Mouse (Mus musculus) forebrain, embryonic 11.5 days (tissue): ENCODE measurements at regions not wholly inside any gene's neighbourhood (a gene's known extent, or its start where the extent isn't known, plus 50 kb on each side); places are given as distances from the start of the nearest gene placed in this dataset.

Experiments
- ATAC-seq: fragments of 200-750 bp; cut with Nextera tagmentation; replicated peaks from 2 replicates; pipeline ENCODE4 v1.8.0; 2017; ENCODE audit warnings: moderate TSS enrichment; ENCODE audit not compliant: low FRiP score
- DNase-seq: peaks from one replicate; pipeline ENCODE4 v3.0.0-alpha.2; 2017; ENCODE audit warnings: low spot score
- H3K27ac ChIP-seq: fragments of 300-500 bp; sonication (generic); 2 replicates; pipeline ENCODE4 v1.5.1; 2014; ENCODE audit warnings: low read depth, low read length
- H3K27me3 ChIP-seq: fragments of 300-500 bp; sonication (generic); 2 replicates; pipeline ENCODE4 v1.6.1; 2014; ENCODE audit warnings: mild to moderate bottlenecking, low read length, mixed read lengths; ENCODE audit not compliant: control insufficient read depth, insufficient read depth
- H3K36me3 ChIP-seq: fragments of 300-500 bp; sonication (generic); 2 replicates; pipeline ENCODE4 v1.6.1; 2014; ENCODE audit warnings: mild to moderate bottlenecking, low read length, moderate library complexity, mixed read lengths; ENCODE audit not compliant: control insufficient read depth, insufficient read depth
- H3K4me1 ChIP-seq: fragments of 300-500 bp; sonication (generic); replicated peaks from 2 replicates; pipeline ENCODE4 v1.6.1; 2014; ENCODE audit warnings: low read length, mixed read lengths; ENCODE audit not compliant: control insufficient read depth, insufficient read depth
- H3K4me2 ChIP-seq: fragments of 300-500 bp; sonication (generic); 2 replicates; pipeline ENCODE4 v1.6.1; 2014; ENCODE audit warnings: low read depth, mild to moderate bottlenecking, low read length, moderate library complexity, mixed read lengths; ENCODE audit not compliant: severe bottlenecking
- H3K4me3 ChIP-seq: fragments of 300-500 bp; sonication (generic); 2 replicates; pipeline ENCODE4 v1.5.1; 2014; ENCODE audit warnings: low read depth, low read length
- H3K9ac ChIP-seq: fragments of 300-500 bp; sonication (generic); 2 replicates; pipeline ENCODE4 v1.6.1; 2014; ENCODE audit warnings: low read length
- H3K9me3 ChIP-seq: fragments of 300-500 bp; sonication (generic); 2 replicates; pipeline ENCODE4 v1.6.1; 2016; ENCODE audit warnings: low read length, mixed read lengths; ENCODE audit not compliant: control insufficient read depth
- WGBS: fragments of 180-500 bp; shearing (Covaris S2); extraction: QIAGEN DNeasy Blood & Tissue Kit; methylation state at CpG from one replicate; pipeline ENCODE4 v1.1.7; 2014; 5-methylcytosine and 5-hydroxymethylcytosine counted together

DNA sequence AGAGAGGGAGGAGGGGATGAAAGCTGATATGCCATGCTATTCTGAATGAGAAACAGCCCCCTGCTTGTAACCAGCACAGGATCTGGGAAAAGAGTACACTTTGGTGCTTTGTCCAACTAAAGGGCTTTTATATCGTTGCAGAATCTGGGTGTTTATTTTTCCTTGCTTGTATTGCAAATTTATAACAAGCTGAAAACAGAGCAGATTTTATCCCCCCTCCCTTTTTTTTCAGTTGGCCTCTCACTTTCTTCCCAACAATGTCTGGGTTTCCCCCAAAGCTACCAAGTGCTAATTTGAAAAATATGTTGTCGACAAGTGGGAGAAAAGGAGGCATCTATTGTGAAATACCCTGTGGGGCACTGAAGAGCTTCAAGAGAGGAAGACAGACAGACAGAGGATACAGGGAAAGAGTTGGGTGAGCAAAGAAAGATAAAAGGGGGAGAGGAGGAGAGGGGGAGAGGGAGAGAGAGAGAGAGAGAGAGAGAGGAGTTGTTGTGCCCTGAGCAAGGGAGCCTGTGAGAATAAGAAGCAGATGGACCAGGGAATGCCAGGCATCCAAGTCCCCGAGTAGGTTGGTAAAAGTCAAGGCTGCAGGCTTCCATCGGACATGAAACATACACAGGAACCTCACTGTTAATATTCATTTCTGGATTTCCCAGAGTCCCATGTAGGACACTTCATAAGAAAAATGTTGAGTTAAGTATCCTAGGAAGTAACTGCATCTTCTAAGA lies 269.5 kb downstream of the Tmem38b start:
- 63% methylated on average over 4 of the region's 4 CpGs for WGBS
- ATAC-seq (no peak), DNase-seq (no peak)
- Histone ChIP-seq H3K4me2 (no peak overlapping the region), H3K4me1 (no peaks in the 10 kb centered on the region), H3K27ac (no peak overlapping the region), H3K9me3 (no peaks in the 10 kb centered on the region), H3K9ac (no peak overlapping the region), H3K4me3 (no peak overlapping the region), H3K36me3 (no peaks in the 10 kb centered on the region), H3K27me3 (no peaks in the 10 kb centered on the region)

DNA sequence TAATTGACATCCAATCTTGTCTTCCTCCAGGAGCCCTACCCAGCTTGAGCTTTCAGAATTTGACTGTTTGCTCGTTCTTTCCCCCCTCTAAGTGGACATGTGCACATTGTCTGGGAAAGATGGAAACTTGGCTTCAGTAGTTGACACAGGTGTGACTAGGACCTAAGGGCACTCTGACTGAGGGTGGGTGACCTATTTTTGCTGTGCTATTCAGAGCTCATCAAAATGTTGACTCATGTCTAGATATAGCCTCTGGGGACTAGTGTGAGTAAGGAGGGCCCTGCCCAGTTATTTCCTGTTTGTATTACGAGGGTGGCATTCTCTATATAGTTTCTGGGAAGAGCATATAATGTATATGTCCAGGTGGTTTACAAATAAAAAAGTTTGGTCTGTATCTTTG lies 271.7 kb downstream of the Tmem38b start:
- Histone ChIP-seq H3K4me1 (no peaks in the 10 kb centered on the region), H3K27me3 (no peaks in the 10 kb centered on the region), H3K9me3 (no peaks in the 10 kb centered on the region), H3K9ac (no peak overlapping the region), H3K27ac (no peak overlapping the region), H3K36me3 (no peaks in the 10 kb centered on the region), H3K4me2 (no peak overlapping the region), H3K4me3 (no peak overlapping the region)
- ATAC-seq (no peak), DNase-seq (no peak)
- 86% methylated on average over 2 of the region's 2 CpGs for whole genome bisulfite sequencing

DNA sequence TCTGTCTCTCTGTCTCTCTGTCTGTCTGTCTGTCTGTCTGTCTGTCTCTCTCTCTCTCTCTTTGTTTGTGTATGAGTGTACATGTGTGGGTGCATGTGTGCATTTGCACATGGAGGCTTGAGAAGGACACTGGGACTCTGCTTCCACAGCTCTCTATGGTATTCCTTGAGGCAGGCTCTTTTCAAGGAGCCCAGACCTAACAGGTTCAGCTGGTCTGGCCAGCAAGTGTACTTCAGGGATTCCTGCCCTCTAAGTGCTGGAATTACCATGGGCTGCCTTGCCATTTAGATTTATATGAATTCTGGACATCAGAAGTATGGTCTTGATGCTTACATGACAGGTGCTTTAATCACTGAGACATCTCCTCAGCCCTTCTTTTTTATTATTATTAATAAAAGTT lies 274.4 kb downstream of the Tmem38b start:
- H3K9me3 ChIP-seq, result no peaks in the 10 kb centered on the region
- H3K4me1 ChIP-seq, result no peaks in the 10 kb centered on the region
- no peaks in the 10 kb centered on the region for H3K27me3 ChIP-seq
- DNase-seq, result no peak
- no peak overlapping the region for H3K27ac ChIP-seq
- no peak overlapping the region for H3K4me2 ChIP-seq
- H3K4me3 ChIP-seq, result no peak overlapping the region
- no peak overlapping the region for H3K9ac ChIP-seq
- no peaks in the 10 kb centered on the region for H3K36me3 ChIP-seq
- no peak for ATAC-seq

DNA sequence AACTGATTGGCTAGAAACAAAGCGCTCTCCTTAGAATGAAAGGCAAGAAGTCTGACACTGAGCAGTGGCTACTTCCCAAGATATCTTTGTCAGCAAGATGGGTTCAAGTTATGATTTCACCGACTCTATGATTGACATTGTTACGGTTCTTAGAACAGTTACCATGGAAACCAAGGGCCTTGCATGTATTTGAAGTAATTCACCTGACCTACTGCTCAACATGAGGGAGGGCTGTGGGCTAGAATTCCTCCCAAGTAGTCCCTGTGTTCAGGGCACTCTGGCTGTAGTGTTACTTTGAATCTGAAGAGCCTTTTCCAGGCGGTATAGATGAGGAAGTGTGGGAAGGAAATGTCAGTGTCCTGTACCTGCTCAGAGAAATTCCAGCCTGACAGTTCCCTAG lies 281.1 kb downstream of the Tmem38b start:
- Histone ChIP-seq H3K9ac (no peak overlapping the region), H3K4me1 (no peaks in the 10 kb centered on the region), H3K4me3 (no peak overlapping the region), H3K27me3 (no peaks in the 10 kb centered on the region), H3K27ac (no peak overlapping the region), H3K4me2 (no peak overlapping the region), H3K36me3 (no peaks in the 10 kb centered on the region), H3K9me3 (no peaks in the 10 kb centered on the region)
- WGBS, result 88% methylated on average over 4 of the region's 4 CpGs
- ATAC-seq, result no peak
- no peak for DNase-seq

DNA sequence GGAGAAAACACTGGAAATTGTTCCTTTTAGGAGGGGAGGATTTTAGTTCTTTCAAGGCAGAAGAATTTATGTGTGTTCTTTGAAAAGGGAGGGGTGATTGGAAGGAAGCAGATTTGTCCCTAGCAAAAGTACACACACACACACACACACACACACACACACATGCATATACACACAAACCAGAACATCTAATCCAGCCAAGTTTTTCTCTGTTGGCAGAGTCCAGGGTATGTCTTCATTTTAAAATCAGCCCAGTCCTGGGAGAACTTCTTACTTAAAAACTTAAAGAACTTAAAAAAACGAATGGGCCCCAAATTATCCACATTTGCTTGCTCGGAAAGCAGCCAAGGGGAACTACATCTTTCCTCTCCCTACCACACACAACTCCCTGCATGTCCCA lies 290.5 kb downstream of the Tmem38b start:
- Histone ChIP-seq H3K4me1 (peaks cover 4% of the 10 kb centered on the region; the same call in 1 of the 2 replicates), H3K9ac (no peak overlapping the region), H3K27ac (no peak overlapping the region), H3K9me3 (no peaks in the 10 kb centered on the region), H3K4me3 (no peak overlapping the region), H3K36me3 (no peaks in the 10 kb centered on the region), H3K4me2 (no peak overlapping the region), H3K27me3 (no peaks in the 10 kb centered on the region)
- ATAC-seq (no peak), DNase-seq (no peak)
- WGBS, result 79% methylated on average over 2 of the region's 2 CpGs

DNA sequence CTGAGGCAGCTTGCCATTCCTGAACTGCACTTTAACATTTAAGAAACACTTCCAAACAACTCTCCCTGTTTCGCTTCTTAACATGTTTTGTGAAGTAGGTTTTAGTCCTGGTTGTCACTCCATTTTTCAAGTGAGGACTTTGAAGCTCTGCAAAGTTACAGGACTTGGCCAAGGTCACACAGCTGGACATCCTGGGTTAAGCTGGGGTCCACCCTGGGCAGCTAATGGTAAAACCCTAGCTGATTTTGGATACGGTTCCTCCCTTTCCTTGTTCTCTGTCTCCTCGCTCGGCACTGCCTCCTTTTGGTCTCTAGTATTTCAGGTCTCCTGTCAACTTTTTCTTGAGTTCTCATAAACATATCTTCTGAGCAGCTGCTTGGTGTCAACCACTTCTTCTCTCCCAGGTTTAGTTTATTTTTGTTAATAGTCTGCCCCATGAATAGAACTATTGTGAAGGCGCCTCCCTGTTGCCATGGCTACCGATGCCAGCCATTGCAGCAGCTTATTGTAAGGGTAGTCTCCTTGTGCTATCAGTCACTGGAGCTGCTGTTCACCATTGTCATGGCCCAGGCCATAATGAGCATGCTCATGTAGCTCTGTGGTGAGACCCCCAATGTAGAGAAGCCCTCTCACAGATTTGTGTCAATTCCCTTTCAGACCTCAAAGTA lies 292.5 kb downstream of the Tmem38b start:
- 63% methylated on average over 6 of the region's 6 CpGs for WGBS
- Histone ChIP-seq H3K9me3 (no peaks in the 10 kb centered on the region), H3K4me3 (no peak overlapping the region), H3K4me1 (peaks cover 4% of the 10 kb centered on the region; the same call in 1 of the 2 replicates), H3K27me3 (no peaks in the 10 kb centered on the region), H3K36me3 (no peaks in the 10 kb centered on the region), H3K27ac (no peak overlapping the region), H3K9ac (no peak overlapping the region), H3K4me2 (no peak overlapping the region)
- DNase-seq (peak; percentile 65), ATAC-seq (peak; percentile 88)

DNA sequence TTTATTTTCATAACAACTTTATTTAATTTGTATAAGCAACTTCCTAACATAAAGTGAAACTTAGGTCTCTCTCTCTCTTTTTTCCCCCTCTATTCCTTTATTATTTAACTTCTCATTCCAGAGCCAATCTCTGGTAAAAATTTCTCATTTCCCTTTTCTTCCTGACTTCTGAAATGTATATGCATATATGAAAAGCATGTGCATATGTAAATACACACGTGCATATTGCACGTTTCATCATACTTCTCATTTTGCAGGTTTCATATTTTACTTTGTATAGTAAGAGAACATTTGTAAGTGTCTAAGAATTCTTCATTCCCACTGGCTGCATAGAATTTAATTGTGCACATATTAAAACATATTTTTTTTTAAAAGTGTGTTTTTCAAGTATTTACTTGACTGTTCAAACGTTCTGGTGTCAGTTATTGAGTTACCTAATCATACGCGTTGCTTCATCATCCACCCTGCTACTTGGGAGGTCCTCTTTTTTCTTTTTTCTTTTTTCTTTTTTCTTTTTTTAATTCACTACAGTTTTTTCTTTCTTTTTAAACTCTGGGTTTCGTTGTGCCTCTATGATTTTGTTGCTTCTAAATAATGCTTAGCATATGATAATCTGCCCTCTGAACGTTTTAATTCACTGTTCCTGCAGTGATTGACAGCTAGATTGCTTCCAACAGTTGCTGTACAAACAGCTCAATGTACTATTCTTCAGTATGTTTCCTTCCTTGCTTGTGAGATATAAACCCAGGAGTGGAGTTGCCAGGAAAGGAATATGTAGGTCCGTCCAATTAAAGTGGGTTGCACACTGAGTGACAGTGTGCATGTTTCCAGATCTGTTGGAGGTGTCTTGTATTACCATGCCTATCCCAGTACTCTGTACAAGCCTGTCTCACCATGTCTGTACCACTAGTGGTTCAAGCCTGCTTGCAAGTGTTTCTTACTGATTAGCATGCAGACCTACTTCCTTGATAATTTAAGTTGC lies 303.2 kb downstream of the Tmem38b start:
- Histone ChIP-seq H3K4me1 (peaks cover 2% of the 10 kb centered on the region; the same call in 1 of the 2 replicates), H3K9me3 (no peaks in the 10 kb centered on the region), H3K4me2 (no peak overlapping the region), H3K36me3 (no peaks in the 10 kb centered on the region), H3K4me3 (no peak overlapping the region), H3K27me3 (no peaks in the 10 kb centered on the region), H3K27ac (no peak overlapping the region), H3K9ac (no peak overlapping the region)
- WGBS, result 55% methylated on average over 8 of the region's 8 CpGs
- DNase-seq (no peak), ATAC-seq (peak; percentile 51; the same call in 1 of the 2 replicates)

DNA sequence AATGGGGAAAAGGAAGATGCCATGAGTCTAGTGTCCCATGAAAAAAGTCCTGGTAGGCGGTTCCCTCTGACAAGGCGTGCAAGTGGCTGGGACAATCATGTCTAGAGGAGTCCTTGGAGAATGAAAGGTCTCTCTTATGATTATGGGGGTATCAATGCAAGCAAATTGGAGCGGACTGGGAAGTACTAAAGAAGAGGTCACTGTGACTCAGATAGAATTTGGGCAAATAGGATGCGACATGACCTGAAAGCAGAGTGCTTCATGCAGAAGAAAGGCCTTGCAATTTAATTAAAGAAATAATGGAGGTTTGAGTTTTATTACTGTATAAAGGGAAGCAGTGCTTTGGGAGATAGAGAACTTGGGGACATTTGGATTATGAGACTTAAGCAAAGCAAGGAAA lies 330.3 kb downstream of the Tmem38b start:
- Histone ChIP-seq H3K27me3 (no peaks in the 10 kb centered on the region), H3K4me3 (no peak overlapping the region), H3K36me3 (no peaks in the 10 kb centered on the region), H3K9ac (no peak overlapping the region), H3K27ac (no peak overlapping the region), H3K9me3 (no peaks in the 10 kb centered on the region), H3K4me1 (no peaks in the 10 kb centered on the region), H3K4me2 (no peak overlapping the region)
- ATAC-seq (no peak), DNase-seq (no peak)
- 92% methylated on average over 4 of the region's 4 CpGs for WGBS
